Mouse (Mus musculus): ENCODE data around the gene Rpp14.

GRCm38 (mm10) chr14:8135130-8135529, 55.0 kb downstream of the Rpp14 start:
- TF ChIP-seq CTCF (IDR thresholded peaks at IDR 0.05; ENCODE audit: borderline replicate concordance, insufficient read depth, low read length) (no peak), POLR2A (IDR thresholded peaks at IDR 0.05; ENCODE audit: low read depth, low read length) (no peak)
